Mouse (Mus musculus) E14TG2a.4 (cell line): ENCODE measurements around the gene Mme.

ENCODE experiments used
- CTCF ChIP-seq: conservative IDR thresholded peaks from 2 replicates; pipeline ENCODE4 v1.5.1; 2014; ENCODE audit warnings: low read length
- NANOG ChIP-seq: IDR thresholded peaks from 2 replicates; pipeline ENCODE4 v1.6.1; 2014; ENCODE audit warnings: borderline replicate concordance, low read length, mixed read lengths

DNA sequence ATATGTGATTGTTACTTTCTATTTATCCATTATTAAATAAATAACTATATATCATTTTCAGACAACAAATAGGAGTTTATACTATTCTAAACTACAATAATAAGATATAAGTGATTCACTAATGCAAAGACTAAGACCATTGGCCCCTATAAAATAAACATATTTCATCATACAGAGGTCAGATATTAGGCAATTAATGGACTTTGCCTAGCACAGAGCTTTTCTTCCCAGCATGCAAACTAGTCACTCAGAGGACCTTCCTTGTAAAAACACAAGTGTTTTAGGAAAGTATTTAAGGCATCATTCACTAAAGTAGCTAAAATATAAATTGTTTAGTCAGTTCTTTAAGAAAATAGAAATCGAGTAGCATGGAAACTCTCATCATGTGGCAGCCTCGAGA, 149.4 kb downstream of the Mme start:
- TF ChIP-seq CTCF, result no peak
- TF ChIP-seq NANOG, result no peak
